Mouse (Mus musculus) ES-Bruce4 (cell line): ENCODE measurements at regions not wholly inside any gene's neighbourhood (a gene's known extent, or its start where the extent isn't known, plus 50 kb on each side); places are given as distances from the start of the nearest gene placed in this dataset.

Experiments used
- H3K27ac ChIP-seq: 2 replicates; pipeline ENCODE4 v1.5.1; 2012; ENCODE audit warnings: low read length, inconsistent platforms; ENCODE audit not compliant: insufficient read depth
- H3K27me3 ChIP-seq: 2 replicates; pipeline ENCODE4 v1.6.1; 2012; ENCODE audit warnings: mild to moderate bottlenecking, low read length, inconsistent platforms; ENCODE audit not compliant: control insufficient read depth, poor library complexity, insufficient read depth, severe bottlenecking
- H3K36me3 ChIP-seq: 2 replicates; pipeline ENCODE4 v1.6.1; 2012; ENCODE audit warnings: inconsistent platforms, mild to moderate bottlenecking, low read length, moderate library complexity; ENCODE audit not compliant: control insufficient read depth, poor library complexity, insufficient read depth, severe bottlenecking
- H3K4me1 ChIP-seq: one replicate; pipeline ENCODE4 v1.8.1; 2011; ENCODE audit warnings: low read length; ENCODE audit not compliant: control insufficient read depth, insufficient read depth
- H3K4me3 ChIP-seq: 2 replicates; pipeline ENCODE4 v1.5.1; 2011; ENCODE audit warnings: low read depth, mild to moderate bottlenecking, low read length
- H3K9ac ChIP-seq: 2 replicates; pipeline ENCODE4 v1.6.1; 2012; ENCODE audit warnings: low read depth, mild to moderate bottlenecking, inconsistent platforms; ENCODE audit not compliant: poor library complexity, severe bottlenecking
- H3K9me3 ChIP-seq: replicated peaks from 2 replicates; pipeline ENCODE4 v1.6.1; 2012; ENCODE audit warnings: mild to moderate bottlenecking, low read length, inconsistent platforms; ENCODE audit not compliant: control insufficient read depth, poor library complexity, insufficient read depth, severe bottlenecking
- CTCF ChIP-seq: IDR thresholded peaks from one replicate; pipeline ENCODE4 v1.8.1; 2011; ENCODE audit warnings: low read depth, low read length
- EP300 ChIP-seq: IDR thresholded peaks from 2 replicates; pipeline ENCODE4 v1.6.1; 2011; ENCODE audit warnings: low read depth, low read length; ENCODE audit not compliant: insufficient read depth
- POLR2A ChIP-seq: IDR thresholded peaks from one replicate; pipeline ENCODE4 v1.8.1; 2011; ENCODE audit warnings: low read length; ENCODE audit not compliant: insufficient read depth

GRCm38 (mm10) chr6:39283761-39284415 lies 77.3 kb upstream of the Kdm7a start:
- no peaks in the 10 kb centered on the region for H3K4me1 ChIP-seq
- H3K27me3 ChIP-seq = no peaks in the 10 kb centered on the region
- no peak overlapping the region for H3K4me3 ChIP-seq
- H3K36me3 ChIP-seq = no peaks in the 10 kb centered on the region
- TF ChIP-seq CTCF (no peak), POLR2A (no peak), EP300 (no peak)
- no peak overlapping the region for H3K27ac ChIP-seq
- H3K9ac ChIP-seq = no peak overlapping the region
- H3K9me3 ChIP-seq = no peaks in the 10 kb centered on the region

GRCm38 (mm10) chr6:39278317-39278716 lies 71.7 kb upstream of the Kdm7a start:
- Histone ChIP-seq H3K4me3 (no peak overlapping the region), H3K9ac (no peak overlapping the region), H3K27ac (no peak overlapping the region), H3K4me1 (peaks cover 2% of the 10 kb centered on the region), H3K36me3 (no peaks in the 10 kb centered on the region), H3K27me3 (no peaks in the 10 kb centered on the region), H3K9me3 (no peaks in the 10 kb centered on the region)
- no peak for TF ChIP-seq EP300
- TF ChIP-seq CTCF = no peak
- TF ChIP-seq POLR2A = no peak

- Histone ChIP-seq H3K27me3 (no peaks in the 10 kb centered on the region), H3K4me1 (peaks cover 2% of the 10 kb centered on the region), H3K9ac (no peak overlapping the region), H3K27ac (no peak overlapping the region), H3K9me3 (no peaks in the 10 kb centered on the region), H3K36me3 (no peaks in the 10 kb centered on the region), H3K4me3 (no peak overlapping the region)
- TF ChIP-seq EP300 (no peak), CTCF (no peak), POLR2A (no peak)
Observed at GRCm38 (mm10) chr6:39274774-39275502, 68.3 kb upstream of the Kdm7a start.

GRCm38 (mm10) chr6:39273427-39273826 lies 66.8 kb upstream of the Kdm7a start:
- H3K4me1 ChIP-seq = peaks cover 2% of the 10 kb centered on the region
- H3K9ac ChIP-seq = no peak overlapping the region
- TF ChIP-seq POLR2A (no peak), EP300 (no peak), CTCF (no peak)
- H3K9me3 ChIP-seq = no peaks in the 10 kb centered on the region
- H3K27me3 ChIP-seq = no peaks in the 10 kb centered on the region
- no peak overlapping the region for H3K27ac ChIP-seq
- H3K4me3 ChIP-seq = no peak overlapping the region
- H3K36me3 ChIP-seq = no peaks in the 10 kb centered on the region

- no peaks in the 10 kb centered on the region for H3K36me3 ChIP-seq
- TF ChIP-seq CTCF (peak; percentile 45), POLR2A (no peak), EP300 (no peak)
- no peak overlapping the region for H3K27ac ChIP-seq
- no peaks in the 10 kb centered on the region for H3K27me3 ChIP-seq
- no peak overlapping the region for H3K9ac ChIP-seq
- H3K4me1 ChIP-seq = no peaks in the 10 kb centered on the region
- H3K4me3 ChIP-seq = no peak overlapping the region
- no peaks in the 10 kb centered on the region for H3K9me3 ChIP-seq
Observed at GRCm38 (mm10) chr6:39270457-39270856, 63.9 kb upstream of the Kdm7a start.

GRCm38 (mm10) chr6:39269706-39270105 lies 63.1 kb upstream of the Kdm7a start:
- Histone ChIP-seq H3K9me3 (no peaks in the 10 kb centered on the region), H3K36me3 (no peaks in the 10 kb centered on the region), H3K27me3 (no peaks in the 10 kb centered on the region), H3K4me3 (peak overlapping the region; percentile 47), H3K9ac (no peak overlapping the region), H3K4me1 (peaks cover 3% of the 10 kb centered on the region), H3K27ac (no peak overlapping the region)
- TF ChIP-seq POLR2A (no peak), CTCF (no peak), EP300 (no peak)
